Mouse (Mus musculus) adrenal gland, adult 8-10 months (tissue): Measurements from ENCODE around the gene Abr. TPM values are rescaled to one million over a fixed set of nuclear protein-coding genes. Genes with fewer than 3 reads are reported as not detected.

ENCODE experiments used
- total RNA-seq, 4 experiments: library from RNA; stranded (reverse); gene quantifications; 2 replicates each; pipeline ENCODE4 v1.2.4; 2022

The Abr gene
- total RNA-seq, 4 experiments from 2014 or later, result 69.2 to 138 (median 95.9) TPM

Other genes starting within 250 kb of the Abr start
- 10 to 100 TPM; 33.5 to 43.6 (median 40.8) TPM for gene Nxn, start 223.2 kb downstream of the Abr start, total RNA-seq
- gene Timm22, start 215.4 kb downstream of the Abr start, total RNA-seq, result 10 to 100 TPM; 47.6 to 64.2 (median 56.4) TPM
- not detected for gene Bhlha9, start 50.2 kb upstream of the Abr start, total RNA-seq
- 10 to 100 TPM; 15.3 to 88.2 (median 29.8) TPM for gene Trarg1, start 57.5 kb upstream of the Abr start, total RNA-seq
- 10 to 100 TPM; 57.9 to 78.0 (median 74.5) TPM for gene Gosr1, start 141.3 kb upstream of the Abr start, total RNA-seq
- gene Cpd, start 224.7 kb upstream of the Abr start, total RNA-seq, result 10 to 100 TPM; 35.5 to 54.1 (median 45.7) TPM